Mouse (Mus musculus) heart, postnatal 10 days (tissue): ENCODE results near the gene Agap2. TPM values are rescaled to one million over a fixed set of nuclear protein-coding genes. Genes with fewer than 3 reads are reported as not detected.

Experiments
- DNase-seq, 2 experiments: peaks; one replicate each; pipeline ENCODE4 v3.0.0; 2021
- intact Hi-C: fragments of 180-260 bp; cut with DNase I; formaldehyde crosslinking; loops from one replicate; pipeline ENCODE4 v1.15.1; 2025
- total RNA-seq, 2 experiments: library from RNA; stranded (reverse); gene quantifications; 2 replicates each; pipeline ENCODE4 v1.2.3; 2021

Gene Agap2
- total RNA-seq, 2 experiments from 2014 or later: 5.5 to 8.3 TPM

DNA sequence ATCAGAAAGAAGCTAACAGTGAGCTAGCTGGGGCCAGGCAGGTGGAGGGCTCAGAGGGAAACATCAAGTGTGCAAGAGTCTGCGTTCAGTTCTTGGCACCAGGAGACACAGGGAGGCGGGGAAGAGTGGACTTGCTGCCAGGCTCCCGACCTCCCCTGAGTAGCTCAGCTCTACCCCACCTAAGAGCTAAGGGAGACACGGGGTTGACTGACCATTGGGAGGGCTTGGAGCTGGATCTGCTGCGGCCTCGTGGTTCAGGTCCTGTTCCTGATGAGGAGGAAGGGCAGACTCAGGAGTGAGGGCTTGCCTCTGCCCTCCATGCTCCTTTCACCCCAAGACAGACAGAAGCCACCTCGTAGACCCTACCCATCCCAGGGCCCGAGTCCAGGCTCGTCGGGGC is 24.1 kb downstream of the Agap2 start:
- DNase-seq: no peak
- intact Hi-C loops: no loop called here

GRCm38 (mm10) chr10:127099868-127100267 is 24.8 kb downstream of the Agap2 start:
- DNase-seq: no peak
- intact Hi-C loops: no loop called here

GRCm38 (mm10) chr10:127100414-127100813 is 25.3 kb downstream of the Agap2 start:
- intact Hi-C loops: no loop called here
- DNase-seq: no peak

GRCm38 (mm10) chr10:127101151-127101550 is 26.1 kb downstream of the Agap2 start:
- DNase-seq: no peak
- intact Hi-C loops: no loop called here

- intact Hi-C loops: no loop called here
- no peak for DNase-seq
Observed at GRCm38 (mm10) chr10:127103631-127104030, 28.5 kb downstream of the Agap2 start.

GRCm38 (mm10) chr10:127107563-127108261 is 32.6 kb downstream of the Agap2 start:
- no peak for DNase-seq
- intact Hi-C loops: no loop called here

DNA sequence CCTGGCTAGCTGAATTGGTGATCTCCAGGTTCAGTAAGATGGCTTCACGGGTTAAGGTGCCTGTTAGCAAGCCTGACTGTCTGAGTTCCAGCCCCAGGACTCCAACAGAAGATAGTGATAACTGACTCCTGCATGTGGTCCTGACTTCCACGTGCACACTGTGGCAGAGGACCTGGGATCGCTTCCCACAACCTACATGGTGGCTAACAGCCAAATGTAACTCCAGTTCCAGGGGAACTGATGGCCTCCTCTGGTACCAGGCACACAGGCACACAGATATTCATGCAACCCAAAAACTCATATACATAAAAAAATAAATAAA is 33.1 kb downstream of the Agap2 start:
- DNase-seq: no peak
- intact Hi-C loops: no loop called here

DNA sequence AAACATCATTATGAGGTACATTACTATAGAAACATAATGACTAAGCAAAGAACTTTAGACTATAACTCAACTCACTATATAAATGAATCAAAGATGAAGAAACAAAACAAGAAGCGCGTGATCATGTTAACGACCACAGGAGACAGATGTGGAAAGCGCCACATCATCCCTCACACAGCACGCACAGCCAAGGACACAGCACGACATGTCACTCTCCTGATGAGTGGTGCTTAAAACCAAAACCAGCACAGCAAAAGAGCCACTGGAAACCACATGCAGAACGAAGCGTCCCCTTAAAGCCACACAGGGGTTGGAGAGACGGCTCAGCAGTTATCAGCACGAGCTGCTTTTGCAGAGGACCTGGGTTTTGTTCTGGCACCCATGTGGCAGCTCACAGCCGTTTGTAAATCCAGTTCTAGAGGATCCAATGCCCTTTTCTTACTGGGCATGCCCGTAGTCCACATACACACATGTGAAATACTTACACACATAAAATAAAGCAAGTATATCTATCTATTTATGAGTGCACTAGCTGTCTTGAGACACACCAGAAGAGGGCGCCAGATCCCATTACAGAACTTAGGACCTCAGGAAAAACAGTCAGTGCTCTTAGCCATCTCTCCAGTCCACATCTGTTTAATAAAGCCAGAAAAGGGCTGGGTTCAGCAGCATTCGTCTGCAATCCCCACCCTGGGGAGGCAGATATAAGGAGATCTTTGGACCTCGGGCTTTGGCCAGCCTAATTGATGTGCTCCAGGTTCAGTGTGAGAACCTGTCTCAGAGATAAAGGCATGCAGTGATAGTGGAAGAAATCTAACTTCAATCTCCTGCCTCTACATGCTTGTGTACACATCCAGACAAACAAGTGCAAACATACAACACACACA is 36.2 kb downstream of the Agap2 start:
- DNase-seq: no peak
- intact Hi-C loops: no loop called here

DNA sequence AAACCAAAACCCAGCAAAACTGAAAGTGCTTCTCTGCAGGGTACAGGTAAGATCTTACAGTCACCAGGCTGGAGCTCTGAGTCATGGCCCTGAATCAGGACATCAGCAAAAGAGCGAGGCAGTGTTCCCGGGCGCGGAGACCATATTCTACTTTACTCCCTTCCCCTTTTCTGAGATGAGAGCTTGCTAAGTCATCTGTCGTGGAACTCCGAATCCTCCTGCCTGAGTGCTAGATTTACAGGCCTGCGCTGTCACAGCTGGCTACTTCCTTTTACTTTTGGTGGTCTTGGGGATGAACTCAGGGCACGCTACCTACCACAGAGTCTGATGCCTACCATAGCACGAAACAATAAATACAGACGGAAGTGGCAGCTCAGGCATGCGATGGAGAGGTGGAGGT is 39.3 kb downstream of the Agap2 start:
- intact Hi-C loops: no loop called here
- no peak for DNase-seq

DNA sequence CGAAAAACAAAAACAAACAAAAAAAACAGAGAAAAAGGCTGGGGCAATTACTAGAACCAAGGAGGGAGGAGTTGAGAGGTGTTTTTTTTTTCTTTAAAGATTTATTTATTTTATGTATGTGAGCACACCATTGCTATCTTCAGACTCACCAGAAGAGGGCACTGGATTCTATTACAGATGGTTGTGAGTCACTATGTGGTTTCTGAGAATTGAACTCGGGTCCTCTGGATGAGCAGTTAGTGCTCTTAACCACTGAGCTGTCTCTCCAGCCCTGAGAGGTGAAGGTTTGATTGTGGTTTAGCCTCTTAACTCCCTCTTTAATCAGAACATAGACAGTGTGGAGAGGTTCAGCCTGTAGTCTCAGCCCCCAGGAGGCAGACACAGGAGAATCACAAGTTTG is 40.0 kb downstream of the Agap2 start:
- DNase-seq: no peak
- intact Hi-C loops: no loop called here

DNA sequence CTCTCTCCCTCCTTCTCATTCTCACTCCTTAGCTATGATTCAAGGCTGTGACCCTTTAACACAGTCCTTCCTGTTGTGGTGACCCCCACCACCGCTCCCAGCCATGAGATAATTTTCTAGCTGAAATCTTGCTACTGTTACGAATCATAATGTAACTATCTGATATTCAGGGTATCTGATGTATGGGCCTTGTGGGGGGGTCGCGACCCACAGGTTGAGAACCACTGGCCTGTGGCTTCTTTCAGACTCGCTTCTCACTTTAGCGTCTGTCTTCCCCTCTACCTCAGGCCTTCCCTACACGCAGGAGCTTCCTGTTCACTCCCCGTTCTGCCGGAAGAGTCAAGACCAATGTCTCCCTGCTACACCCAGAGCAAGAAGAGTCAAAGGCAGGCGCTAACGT is 43.4 kb downstream of the Agap2 start:
- intact Hi-C loops: no loop called here
- DNase-seq: no peak

DNA sequence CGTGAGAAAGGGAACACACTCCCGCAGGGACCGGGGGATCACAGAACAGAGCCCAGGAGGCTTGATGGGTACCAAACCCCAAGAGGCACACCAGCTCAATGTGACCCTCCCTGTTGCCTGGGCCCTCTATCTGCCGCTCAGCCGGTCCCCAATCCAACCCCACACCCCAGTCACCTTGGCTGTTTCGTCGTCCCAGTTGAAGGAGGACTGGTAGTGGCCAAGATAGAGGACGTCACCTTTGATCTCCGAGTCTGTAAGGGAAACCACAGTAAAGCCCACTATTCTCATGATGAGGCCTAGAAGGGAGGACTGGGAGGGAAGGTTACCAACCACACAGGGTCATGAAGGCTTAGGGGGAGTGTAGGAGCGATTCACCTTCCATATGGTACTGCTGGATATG is 44.1 kb downstream of the Agap2 start:
- intact Hi-C loops: no loop called here
- no peak for DNase-seq

DNA sequence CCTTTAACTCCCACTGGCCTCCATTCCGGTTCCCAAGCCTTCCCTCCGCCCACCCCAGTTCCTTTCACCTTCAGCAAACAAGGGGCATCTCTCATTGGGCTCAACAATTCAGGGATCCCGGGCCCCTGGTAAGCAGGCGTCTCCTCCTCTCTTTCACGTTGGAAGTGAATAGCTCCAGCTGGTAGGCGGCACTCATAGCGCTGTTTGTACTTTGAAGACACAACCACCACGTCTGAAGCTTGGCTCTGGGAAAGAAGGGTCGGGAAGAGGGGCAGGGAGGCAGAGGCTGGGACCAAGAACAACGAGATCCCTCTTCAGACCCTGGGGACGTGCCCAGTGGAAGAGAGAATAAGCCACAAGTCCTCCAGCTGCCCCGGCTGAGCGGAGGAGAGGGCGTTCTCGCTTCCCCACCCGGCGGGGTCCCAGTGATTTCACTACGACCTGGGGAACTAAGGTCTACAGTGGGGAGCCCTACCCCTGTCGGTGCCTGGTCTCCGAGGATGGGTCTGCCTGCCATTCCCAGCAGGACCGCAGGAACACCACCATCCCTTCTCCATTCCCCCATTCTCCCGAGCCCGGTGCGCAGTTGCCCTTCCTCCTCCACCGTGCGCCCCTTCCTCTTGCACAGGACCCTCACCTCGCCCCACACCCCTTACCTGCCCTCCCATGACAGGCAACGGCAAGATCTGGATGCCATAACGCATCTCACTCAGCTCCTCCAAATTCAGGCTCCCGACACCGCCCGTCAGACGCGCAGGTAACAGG is 45.4 kb downstream of the Agap2 start:
- intact Hi-C loops: loop anchor here (5.0 kb wide), 2 partner anchors 47 to 107 kb away; partner anchors contain the start of gene B4galnt1
- DNase-seq: peak in 1 of 2 experiments; percentile 20

GRCm38 (mm10) chr10:127121066-127121477 is 46.0 kb downstream of the Agap2 start, which contains the start of gene Os9:
Gene Os9, minus strand, starts transcription at chr10:127121131.
- peak; percentile 97 to 98 for DNase-seq
- intact Hi-C loops: loop anchor here (5.0 kb wide), 2 partner anchors 46 to 106 kb away; partner anchors contain the start of gene B4galnt1

DNA sequence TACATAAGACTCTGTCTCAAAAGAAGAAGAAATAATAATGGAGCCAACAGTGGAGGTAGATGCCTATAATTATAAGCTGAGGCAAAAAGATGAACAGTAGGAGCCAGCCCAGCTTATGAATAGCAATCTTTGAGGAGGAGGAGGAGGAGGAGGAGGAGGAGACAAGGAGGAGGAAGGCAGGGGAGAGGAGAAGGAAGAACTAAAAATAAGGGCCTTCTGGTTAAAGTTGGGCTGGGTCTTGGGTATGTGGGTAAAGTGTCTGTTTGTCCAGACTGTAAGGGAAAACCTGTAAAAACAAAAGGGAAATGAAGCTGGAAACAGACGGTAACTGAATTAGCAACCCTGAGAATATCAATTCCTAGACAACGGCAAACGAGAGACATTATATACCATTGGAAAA is 46.9 kb downstream of the Agap2 start:
- DNase-seq: no peak
- intact Hi-C loops: loop anchor here (5.0 kb wide), 2 partner anchors 45 to 105 kb away; partner anchors contain the start of gene B4galnt1

DNA sequence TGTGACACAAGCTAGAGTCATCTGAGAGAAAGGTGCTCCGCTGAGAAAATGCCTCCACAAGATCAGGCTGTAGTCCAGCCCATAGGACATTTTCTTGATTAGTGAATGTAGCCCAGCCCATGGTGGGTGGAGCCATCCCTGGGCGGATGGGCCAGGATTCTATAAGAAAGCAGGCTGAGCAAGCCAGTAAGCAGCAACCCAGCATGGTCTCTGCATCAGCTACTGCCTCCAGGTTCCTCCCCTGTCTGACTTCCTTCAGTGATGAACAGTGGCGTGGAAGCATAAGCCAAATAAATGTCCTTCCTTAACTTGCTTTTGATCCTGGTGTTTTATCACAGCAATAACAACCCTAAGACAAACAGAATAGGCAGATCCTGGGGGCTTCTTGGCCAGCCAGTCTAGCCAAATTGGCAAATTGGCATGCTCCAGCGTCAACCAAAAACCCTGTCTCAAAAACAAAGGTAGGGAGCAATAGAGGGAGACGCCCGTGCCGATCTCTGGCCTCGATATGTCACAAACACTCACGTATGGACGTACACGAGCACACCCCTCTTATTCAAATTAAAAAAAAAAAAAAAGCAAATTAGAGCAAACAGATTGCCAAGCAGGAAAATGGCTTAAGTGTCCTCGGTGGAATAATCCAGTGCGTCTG is 47.8 kb downstream of the Agap2 start:
- no peak for DNase-seq
- intact Hi-C loops: loop anchor here (5.0 kb wide), 2 partner anchors 44 to 104 kb away; partner anchors contain the start of gene B4galnt1

GRCm38 (mm10) chr10:127123436-127123805 is 48.3 kb downstream of the Agap2 start:
- DNase-seq: peak; percentile 66 to 77
- intact Hi-C loops: loop anchor here (5.0 kb wide), 2 partner anchors 44 to 104 kb away; partner anchors contain the start of gene B4galnt1

DNA sequence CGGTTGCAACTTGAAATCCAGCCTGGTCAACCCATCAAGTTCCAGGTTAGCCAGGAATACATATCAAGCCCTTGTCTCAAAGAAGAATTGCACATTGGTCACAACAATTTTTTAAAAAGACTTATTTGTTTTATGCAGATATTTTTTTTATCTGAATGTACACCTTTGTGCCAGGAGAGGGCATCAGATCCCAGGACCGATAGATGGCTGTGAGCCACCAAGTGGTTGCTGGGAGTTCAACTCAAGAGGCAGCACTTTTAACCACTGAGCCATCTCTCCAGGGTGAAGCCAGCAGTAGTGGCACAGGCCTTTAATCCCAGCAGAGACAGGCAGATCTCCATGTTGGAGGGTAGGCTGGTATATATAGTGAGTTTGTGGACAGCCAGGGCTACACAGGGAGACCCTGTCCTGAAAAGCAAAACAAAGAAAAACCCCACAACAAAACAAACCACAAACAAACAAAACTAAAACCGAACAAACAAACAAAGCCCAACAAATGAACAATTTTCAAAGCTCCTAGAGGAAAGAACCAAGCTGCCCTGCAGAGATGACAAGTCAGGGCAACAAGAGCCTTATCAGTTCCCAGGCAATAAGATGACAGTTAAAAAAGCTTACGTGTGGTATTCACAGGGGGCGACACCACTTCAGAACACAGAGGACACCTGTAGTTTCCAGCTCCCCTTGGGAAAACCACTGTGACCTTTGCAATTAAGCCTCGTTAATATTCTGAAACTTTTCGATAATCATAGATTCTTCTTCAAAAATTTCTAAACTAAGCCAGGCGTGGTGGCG is 50.3 kb downstream of the Agap2 start:
- intact Hi-C loops: no loop called here
- peak in 1 of 2 experiments; percentile 20 for DNase-seq

GRCm38 (mm10) chr10:127126579-127126978 is 51.5 kb downstream of the Agap2 start:
- DNase-seq: no peak
- intact Hi-C loops: no loop called here
